Mouse (Mus musculus): ENCODE measurements at regions not wholly inside any gene's neighbourhood (a gene's known extent, or its start where the extent isn't known, plus 50 kb on each side); places are given as distances from the start of the nearest gene placed in this dataset.

DNA sequence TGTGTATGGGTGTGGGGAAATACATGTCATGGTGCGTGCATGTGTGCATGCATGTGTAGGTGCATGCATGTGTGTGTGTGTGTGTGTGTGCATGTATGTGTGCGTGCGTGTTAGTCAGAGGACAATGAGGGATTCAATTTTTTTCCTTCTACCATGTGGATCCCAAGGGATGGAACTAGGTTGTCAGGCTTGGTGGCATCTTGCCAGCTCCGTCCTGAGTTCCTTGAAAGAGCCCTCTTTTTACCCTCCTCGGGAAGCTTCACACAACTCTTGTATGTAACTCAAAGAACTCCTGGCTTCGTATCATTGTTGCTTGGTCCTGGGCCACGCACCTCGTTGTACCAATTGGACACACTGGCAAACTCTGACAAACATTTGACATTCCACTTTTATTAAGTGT lies 183.0 kb downstream of the Tle3 start:
- DNase-seq, result no peak

DNA sequence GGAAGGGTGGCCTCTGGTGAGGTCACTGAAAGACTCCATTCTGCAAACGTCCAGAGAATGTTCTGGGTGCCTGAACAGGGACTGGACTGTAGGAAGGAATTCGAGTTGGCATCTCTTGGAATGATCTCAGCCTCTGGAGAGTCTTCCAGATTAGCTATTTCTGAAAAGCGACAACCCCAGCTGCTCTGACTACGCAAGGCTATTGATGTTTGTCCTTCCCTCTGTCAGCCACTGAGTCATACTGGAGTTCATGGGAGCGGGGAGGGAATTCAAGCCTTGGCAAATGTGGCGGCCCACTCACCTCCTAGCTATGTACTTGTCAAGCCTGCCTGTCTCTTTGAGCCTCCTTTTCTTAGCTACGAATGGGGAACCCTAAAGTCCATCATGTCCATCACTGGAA lies 182.4 kb downstream of the Tle3 start:
- DNase-seq, result peak in 1 of 2 experiments; percentile 8

DNA sequence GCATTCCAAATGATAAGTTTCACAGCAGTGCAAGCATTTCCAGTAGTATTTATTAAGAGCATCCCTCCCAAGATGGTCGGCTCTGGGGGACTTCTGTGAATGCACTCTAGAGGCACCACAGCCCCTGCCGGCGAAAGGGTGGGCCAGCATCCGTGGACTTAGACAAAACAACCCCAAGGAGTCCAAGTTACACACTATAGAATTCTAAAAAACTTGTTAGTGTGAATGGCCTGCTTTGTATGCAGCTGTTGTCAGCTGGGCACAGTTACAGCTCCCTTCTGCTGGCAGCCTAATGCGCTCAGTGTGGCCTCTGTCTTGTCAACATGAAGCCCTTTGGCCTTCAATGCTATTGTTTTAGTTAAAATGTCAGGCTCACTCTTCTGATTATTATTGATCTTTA lies 181.5 kb downstream of the Tle3 start:
- DNase-seq, result no peak

DNA sequence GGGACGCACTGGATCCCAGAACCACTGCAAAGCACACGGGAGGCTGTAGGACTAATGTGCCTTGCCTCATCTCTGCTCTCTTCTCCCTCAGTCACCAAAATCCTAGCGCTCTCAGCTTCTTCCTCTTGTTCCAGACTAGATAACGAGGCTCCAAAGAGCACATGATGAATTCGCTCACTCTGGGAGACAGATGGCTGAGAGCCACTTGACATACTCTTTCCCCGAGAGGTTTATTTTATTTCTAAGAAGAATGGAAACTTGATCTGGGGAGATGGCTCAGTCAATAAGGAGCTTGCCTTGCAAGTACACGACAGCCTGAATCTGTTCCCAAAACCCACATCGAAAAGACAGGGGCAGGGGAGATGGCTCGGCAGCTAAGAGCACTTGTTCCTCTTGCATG lies 179.2 kb downstream of the Tle3 start:
- DNase-seq, result no peak

DNA sequence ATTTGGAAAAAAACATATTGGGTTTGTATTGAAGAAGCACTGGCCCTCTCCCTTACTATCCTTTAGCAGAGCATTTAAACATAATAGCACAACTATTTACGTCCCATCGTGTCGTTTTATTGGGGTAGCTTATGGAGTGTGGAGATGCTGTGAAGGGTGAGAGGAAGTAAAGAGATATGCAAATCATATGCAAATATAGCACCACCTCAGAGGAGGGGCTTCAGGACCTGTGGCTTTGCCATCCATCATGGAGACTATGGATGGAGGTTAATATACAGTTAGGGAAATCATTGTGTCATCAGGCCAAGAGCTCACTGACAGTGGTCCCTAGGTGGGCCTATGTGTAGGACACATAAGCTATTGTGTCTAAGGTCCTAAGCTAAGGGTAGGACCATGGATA lies 178.2 kb downstream of the Tle3 start:
- no peak for DNase-seq

DNA sequence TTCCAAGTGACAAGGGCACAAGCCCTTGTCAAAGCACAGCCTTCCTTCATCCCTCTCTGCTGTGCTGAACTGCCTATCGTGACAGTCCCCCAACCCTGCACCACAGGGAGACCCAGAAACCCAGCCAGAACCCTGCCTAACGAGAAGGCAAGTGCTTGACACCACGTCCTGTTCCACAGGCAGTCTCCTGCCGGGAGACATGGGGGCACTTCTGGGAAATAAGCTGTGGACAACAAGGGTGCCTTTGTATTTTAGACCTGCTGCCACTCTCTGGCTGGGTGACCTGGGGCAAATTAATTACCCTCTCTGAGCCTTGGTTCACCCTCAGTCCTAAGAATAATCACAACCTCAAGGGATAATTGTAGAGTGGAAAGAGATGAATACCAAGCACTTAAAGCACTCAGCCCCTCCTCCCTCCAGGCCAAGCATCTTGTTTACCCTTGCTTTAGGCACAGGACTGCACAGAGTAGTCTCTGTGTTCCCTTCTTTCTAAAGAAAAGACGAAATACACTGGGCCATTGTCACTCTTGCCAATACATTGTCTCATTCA lies 177.6 kb downstream of the Tle3 start:
- DNase-seq, result no peak

DNA sequence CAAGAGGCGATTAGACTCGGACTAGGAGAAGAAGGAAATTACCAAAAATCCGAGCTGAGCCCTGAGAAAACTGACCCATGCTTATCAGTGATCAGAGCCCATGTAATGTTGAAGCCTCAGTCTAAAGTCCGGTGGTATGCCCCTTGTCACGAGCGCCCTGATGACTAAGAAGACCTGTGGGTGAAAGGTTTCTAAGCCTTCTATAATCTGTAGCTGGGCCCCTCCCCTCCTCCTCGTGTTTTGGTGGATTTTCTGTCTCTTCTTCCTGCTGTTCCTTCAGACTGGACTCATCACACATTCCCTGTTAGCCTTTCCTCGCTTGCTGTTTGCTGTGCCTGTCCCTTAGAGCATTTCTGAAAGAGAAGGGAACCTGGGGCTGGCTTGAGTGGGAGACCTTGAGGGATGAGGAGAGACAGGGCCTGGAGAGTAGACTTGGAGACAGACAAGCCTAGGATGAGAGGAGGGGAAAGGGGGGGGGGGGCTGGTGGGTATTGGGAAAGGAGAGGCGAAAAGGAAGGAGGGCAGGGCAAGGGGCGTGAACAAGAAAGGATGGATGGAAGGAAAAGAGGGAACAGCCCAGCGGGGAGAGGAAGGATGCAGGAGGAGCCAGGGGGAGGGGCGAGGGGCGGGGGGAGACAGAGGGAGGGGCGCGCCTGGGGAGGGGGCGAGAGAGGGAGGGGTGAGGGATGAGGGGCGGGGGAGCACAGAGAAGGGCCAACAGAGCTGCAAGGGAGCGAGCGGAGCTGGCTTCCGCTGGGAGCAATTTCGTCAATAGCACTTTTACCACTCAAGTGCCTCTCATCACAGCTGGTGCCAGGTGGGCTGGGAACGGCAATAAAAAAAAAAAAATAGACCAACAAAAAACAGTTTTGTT lies 165.4 kb downstream of the Tle3 start:
- no peak for DNase-seq

DNA sequence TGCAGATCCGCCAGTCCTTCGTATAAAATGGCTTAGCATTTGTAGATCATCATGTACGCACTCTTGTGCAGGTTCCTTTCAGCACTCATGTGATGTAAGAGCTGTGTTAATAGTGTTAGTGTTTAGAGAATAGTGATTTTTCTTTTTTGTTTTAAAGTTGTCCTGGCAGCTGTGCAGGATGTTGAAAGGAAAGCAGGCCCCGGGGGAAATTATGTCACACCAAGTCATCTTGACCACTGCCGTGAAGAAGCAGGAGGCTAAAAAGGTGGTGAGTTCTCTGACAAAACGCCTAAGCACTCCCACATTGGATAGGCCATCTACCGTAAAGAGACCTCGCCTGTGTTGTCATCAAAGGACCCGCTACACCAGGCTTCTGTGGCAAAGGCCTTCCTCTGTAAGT lies 161.1 kb downstream of the Tle3 start:
- DNase-seq, result no peak

DNA sequence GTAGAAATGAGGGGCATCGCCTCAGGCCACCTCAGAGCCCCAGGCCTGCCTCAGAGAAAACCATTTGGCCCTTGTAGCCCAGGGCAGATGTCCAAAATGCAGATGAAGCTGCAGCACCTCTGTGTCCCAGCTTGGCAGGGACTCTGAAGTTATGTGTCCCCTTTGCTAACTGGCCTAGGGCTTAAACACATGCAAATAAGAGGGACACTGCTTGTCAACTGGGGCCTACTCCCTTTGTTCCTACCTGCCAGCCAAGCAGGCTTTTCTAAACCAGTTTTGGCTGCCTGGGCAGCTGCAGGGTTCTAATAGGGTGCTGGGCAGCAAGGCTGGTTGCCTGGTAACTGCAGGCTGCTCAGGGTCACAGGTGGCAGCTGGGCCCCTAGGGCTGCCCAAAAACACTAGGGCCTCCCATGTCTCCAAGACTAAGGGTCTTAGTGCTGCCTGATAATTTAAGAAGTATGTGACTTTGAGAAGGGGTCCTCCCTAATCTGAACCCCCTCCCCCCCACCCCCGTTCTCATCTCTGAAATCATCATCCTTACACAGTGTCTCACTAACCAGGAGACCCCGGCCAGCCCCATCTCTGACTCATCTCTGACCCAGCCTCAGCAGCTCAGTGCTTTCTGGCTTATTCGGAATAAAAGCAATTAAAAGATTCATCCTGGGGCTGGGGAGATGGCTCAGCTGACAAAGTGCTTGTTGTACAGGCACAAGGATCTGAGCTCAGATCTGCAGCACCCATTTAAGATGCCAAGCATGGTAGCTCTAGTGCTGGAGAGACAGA lies 158.3 kb downstream of the Tle3 start:
- no peak for DNase-seq

DNA sequence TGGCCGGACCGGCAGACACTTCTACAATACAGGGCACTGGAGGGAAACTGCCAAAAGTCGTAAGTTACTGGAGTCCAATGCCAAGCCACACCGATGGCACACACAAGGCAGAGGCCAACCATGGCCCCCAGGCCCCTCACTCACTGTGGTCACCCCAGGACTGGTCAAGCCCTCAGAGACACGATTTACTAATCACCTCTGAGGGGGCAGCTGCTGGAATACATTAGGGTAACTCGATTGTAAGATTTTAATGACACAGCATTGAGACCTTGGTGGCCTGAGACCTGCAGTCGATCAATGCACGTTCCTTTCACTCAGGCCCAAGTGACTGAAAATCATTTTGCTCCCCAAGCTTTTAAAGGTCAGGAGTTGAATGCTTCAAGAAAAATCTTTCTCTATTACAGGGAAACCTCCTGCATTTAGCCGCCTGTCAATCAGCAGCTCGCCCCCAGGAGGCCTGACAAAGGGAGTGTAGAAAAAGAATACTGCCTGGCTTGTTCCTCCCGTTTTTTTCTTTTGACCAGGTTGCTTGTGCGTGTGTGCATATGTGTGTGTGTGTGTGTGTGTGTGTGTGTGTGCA lies 156.2 kb downstream of the Tle3 start:
- no peak for DNase-seq

DNA sequence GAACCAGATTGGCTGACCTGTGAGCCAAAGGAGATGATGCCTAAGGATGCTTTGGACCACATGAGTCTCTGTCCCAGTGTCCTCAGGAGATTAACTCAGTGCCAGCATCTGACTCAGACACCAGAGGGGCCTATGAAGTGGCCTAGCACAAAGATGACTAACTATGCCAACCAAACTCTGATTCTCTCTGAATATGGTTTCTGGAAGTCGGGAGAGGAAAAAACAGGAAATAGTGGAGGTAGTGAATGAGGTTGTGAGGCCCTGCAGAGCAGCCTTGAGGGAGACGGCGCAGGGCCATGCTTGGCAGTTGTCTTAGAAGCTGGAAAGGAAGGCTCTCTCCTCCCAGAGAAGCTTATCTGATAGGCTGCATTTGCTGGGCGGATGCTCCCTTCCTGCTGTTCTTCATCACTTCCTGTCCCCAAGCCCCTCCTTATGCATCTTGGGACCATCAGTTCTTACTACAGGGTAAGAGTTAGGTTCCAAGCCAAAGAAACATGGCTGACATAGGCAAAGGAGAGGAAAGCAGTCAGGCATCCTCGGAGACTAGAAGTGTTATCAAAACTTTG lies 155.4 kb downstream of the Tle3 start:
- DNase-seq, result no peak

DNA sequence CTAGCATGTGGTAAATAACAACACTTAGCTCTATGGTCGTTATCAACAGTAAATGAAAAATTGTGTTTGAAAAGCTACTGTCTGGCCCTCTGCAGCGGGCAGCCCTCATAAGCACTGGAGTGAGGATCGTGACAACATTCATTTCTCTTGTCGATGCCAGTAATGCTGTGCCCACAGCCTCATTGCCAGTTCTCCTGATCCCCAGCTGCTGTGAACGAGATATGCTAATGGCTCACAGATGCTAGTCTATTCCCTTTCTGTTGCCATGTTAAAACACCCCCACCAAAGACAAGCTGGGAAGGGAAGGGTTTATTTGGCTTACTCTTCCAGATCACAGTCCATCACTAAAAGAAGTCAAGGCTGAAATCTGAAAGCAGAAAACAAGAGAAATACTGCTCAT lies 148.0 kb downstream of the Tle3 start:
- no peak for DNase-seq

DNA sequence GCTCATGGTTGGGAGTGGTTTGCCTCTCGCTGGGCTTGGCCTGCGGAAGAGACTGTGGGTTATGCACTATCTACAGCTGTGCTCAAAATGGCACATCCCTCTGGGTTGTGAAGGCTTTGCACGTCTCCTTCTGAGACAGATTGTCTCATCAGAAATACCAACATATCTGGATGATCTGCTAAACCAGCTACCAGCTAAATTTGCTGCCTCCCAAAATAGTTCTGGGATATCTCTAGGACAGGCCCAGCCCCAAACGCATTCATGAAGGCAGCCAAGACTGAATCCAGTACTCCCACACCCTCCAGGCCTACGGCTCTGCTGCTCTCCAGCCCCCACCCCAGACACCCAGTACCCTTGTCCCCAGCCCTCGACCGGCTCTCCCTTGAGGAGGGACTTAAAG lies 145.7 kb downstream of the Tle3 start:
- DNase-seq, result no peak

DNA sequence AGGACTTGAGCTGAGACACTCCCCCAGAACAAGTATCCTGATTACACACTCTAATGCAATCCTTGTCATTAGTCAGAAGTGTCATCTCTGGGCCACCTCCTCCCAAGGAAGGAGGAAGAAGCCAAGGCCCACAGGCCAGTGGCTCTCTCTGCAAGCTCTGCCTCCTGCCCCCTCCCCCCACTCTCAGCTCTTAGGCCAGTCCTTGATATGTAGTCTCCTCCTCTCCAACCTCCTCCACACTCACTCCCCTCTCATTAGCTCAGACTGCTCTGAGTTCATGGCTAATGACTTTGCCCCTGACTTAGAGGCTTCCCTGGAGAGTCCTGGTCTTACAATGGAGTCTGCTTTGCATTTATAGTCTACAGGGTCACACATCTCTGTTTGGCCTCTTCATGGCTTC lies 139.3 kb downstream of the Tle3 start:
- no peak for DNase-seq

DNA sequence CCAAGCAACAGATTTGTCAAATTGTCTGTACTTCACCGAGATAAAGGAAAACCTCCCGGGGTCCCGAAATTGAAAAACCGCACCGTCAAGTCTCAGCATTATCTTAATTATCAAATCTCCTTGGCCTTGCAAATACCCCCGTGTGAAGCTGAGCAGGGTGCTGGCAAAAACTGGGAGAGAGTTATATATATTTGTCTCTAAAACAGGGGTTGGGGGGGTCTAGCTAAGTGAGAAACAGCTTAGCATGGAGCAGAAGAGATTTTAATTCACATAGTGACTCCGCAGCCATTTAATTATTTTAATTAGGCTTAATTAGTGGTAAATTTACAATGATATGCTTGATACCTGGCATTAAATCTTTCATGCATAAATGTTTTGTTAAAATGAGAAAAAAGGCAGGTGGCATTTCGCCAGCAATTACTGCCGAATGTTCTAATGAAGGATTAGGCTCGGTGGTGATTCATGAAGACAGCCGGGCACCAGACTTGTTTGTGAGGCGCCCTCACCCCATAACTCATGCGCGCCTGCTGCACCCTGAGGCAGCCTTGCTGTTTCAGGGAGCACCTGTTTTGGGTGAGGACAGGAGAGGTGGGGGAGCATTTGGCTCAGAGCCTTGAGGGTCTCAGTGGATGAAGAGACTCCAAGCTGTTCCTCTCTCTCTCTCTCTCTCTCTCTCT lies 138.2 kb downstream of the Tle3 start:
- no peak for DNase-seq

DNA sequence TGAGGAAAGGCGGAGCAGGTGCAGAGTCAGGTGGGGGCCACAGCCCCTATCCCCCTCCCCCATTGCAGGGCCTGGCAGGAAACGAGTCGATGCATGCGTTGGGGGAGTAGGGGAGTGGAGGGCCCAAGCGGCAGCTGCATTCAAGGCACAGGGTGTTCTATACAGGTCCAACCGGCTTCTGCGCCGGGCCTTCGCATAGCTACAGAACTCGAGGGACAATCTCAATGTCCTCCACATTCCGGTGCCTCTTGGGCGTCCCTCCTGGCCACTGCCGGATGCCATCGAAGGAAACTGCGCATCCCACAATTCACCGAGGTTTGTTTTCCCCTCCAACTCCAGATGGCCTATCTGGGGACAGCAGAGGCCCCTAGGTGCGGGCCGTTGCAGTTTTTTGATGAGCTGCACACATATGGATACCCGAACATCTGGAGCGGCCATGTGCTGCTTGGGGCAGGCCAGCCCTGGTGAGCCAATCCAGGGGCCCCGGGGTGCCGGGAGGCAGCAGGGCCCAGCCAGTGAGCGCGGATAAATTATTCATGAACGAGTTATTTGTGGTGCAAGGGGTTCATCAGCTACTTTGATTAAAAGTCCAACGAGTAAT lies 137.5 kb downstream of the Tle3 start:
- DNase-seq, result no peak

DNA sequence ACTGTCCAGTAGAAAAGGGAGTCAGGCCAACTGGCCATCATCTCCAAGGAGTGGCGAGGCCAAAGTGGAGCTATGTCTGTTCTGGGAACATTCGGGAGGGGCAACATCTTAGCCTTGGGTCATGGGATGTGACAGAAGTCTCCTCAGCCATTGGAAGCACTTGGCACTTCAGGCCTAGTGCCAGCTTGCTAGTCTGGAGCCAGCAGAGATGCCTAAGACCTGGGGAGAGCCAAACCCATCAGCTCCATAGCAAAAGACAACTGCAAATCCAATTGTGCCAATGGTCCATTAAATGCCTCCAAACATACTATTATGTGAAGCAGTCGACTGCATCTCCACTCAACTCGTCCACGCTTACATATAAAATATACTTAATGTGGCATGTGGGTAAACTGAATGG lies 136.9 kb downstream of the Tle3 start:
- no peak for DNase-seq

DNA sequence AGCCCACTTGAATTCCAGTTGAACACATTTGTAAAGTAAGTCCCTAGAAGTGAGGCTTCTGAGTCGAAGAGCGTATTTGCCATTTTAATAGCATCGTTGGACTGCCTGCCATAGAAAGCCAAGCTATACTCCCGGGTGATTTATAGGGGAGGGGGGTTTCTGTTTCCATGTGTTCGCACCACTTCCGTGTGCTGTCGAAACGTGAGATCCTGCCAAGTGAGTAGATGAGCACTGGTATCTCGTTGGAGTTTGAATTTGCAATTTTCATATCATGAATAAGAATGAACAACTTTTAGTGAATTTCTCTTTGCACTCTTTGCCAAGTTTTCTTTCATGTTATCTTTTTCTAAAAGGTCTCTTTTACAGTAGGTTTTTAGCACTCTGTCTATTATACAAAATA lies 128.7 kb downstream of the Tle3 start:
- DNase-seq, result no peak

DNA sequence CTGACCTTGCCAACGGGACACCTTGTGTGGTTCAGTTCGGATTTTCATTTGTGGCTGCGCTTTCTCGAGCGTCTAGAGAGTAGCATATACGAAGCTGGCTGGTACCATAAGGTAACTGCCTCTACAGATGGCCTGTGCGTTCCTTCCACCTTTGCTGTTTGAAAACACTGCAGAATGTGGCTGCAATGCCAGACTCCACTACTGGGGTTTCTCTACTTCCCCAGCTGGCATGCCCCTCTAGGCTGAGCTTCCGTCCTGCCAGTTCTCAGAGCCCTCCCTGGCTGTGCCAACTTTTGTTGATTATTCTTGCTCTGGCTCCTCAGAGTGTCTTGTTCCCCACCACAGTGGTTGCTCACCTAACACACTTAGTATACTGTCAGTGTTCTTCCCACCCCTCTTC lies 120.7 kb downstream of the Tle3 start:
- DNase-seq, result no peak

DNA sequence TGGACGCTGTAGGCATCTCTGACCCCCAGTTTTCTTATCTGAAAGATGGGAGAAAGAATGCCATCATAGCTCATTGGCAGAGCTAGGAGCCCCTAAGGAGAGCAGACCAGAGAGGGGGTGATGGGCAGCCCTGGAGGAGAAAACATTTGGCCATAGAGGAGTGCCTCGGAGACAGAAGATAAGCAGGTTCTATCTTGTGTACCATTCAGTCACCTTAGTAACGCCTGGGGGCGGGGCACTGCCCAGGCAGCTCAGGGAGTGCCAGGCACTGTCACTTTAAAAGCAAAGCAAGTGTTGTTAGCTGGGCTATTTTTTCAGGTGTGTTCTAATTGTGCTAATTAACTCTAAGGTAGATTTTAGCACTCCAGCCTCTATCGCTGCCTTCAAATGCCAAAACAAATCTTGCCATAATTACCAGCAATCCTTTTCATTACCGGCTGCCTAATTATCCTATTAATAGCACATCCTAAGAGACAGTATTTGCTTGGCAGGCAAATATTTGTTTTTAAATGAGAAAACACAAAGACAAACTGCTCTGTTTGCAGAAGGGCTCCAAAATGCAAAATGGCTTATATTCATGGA lies 119.1 kb downstream of the Tle3 start:
- peak in 1 of 2 experiments; percentile 12 for DNase-seq

DNA sequence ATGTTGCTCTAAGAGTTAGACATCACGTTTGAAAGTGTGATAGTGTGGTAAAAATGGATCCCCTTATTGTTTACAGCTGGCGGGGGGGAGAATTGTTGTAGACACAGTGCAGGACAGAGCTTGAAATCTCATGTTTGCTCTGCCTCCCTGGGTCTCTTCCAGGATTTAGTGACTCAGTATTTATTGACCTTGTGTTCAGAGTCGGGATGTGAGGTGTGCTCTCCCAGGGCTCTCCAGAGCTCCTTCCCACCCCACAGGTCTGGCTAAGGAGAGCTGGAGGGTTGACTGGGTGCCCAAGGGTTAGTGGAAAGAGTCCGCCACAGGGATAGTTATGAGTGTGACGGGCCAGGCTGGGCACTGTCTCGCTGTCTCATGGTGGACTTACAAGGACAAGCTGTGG lies 117.8 kb downstream of the Tle3 start:
- DNase-seq, result no peak

DNA sequence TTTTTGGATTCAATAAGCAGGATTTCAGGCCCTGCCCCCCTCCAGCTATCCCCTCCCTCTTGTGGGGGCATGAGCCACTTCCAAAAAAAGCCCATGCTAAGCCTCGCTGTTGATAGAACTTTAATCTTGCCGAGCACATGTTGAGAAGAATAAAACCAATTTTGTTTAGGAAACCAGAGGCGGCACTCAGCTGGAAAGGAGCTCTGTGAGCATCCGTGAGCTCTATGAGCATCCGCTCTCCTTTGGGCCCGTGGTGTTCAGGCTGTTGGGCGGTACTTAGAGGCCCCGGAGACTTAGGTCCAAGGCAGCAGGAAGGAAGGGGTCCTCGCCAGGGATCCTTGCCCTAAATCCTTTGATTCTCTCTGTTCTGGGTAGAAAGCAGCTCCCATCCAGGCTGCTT lies 117.0 kb downstream of the Tle3 start:
- DNase-seq, result no peak

Measured in lung, adult 18-20 months (tissue).